Mouse (Mus musculus): ENCODE measurements around the gene Col26a1.

GRCm38 (mm10) chr5:136706803-136707202 lies 176.2 kb downstream of the Col26a1 start:
- no peak for TF ChIP-seq GATA1 (IDR thresholded peaks at IDR 0.05; ENCODE audit: borderline replicate concordance, low read length)
- TF ChIP-seq FLI1 (IDR thresholded peaks at IDR 0.05; ENCODE audit: low read length): no peak

Measured in megakaryocyte, embryonic 14.5 days (primary cell).